Mouse (Mus musculus) kidney, adult 2 months (tissue): Measurements from ENCODE around the gene Ctdspl. TPM values are rescaled to one million over a fixed set of nuclear protein-coding genes. Genes with fewer than 3 reads are reported as not detected.

ENCODE experiments used
- DNase-seq: peaks from one replicate; pipeline ENCODE4 v3.0.0; 2021
- H3K27ac ChIP-seq: fragments of 200-500 bp; 2 replicates; pipeline ENCODE4 v1.5.1; 2012; ENCODE audit warnings: low read depth, low read length, control low read depth, inconsistent platforms; ENCODE audit not compliant: insufficient read depth
- H3K27me3 ChIP-seq: fragments of 200-500 bp; replicated peaks from 2 replicates; pipeline ENCODE4 v1.6.1; 2012; ENCODE audit warnings: mild to moderate bottlenecking, moderate library complexity, low read length, inconsistent platforms; ENCODE audit not compliant: control insufficient read depth, insufficient read depth
- H3K36me3 ChIP-seq: fragments of 200-500 bp; 2 replicates; pipeline ENCODE4 v1.6.1; 2012; ENCODE audit warnings: mild to moderate bottlenecking, moderate library complexity, low read length, inconsistent platforms; ENCODE audit not compliant: control insufficient read depth, insufficient read depth
- H3K4me1 ChIP-seq: fragments of 200-500 bp; 2 replicates; pipeline ENCODE4 v1.6.1; 2011; ENCODE audit warnings: low read length; ENCODE audit not compliant: control insufficient read depth, insufficient read depth
- H3K4me3 ChIP-seq: fragments of 200-500 bp; 2 replicates; pipeline ENCODE4 v1.5.1; 2011; ENCODE audit warnings: mild to moderate bottlenecking, low read depth, low read length, control low read depth; ENCODE audit not compliant: insufficient read depth
- CTCF ChIP-seq: fragments of 200-500 bp; conservative IDR thresholded peaks from 2 replicates; pipeline ENCODE4 v1.5.1; 2011; ENCODE audit warnings: low read depth, mild to moderate bottlenecking, control low read depth, low read length, moderate library complexity, mixed read lengths; ENCODE audit not compliant: insufficient read depth, insufficient read length
- POLR2A ChIP-seq: fragments of 200-500 bp; IDR thresholded peaks from one replicate; pipeline ENCODE4 v1.6.1; 2011; ENCODE audit warnings: low read depth, low read length, control low read depth
- WGBS: fragments of 180-500 bp; shearing (Covaris S2); methylation state at CpG from one replicate; pipeline ENCODE4 v1.1.7; 2018; 5-methylcytosine and 5-hydroxymethylcytosine counted together
- polyA plus RNA-seq: library from polyadenylated mRNA; depleted of rRNA; stranded (reverse); fragments of >200 nt; gene quantifications from 2 replicates; pipeline ENCODE4 v1.2.3, GENCODE M21; 2012

Gene Ctdspl
- polyA plus RNA-seq, 1 experiment = 39.2 TPM

DNA sequence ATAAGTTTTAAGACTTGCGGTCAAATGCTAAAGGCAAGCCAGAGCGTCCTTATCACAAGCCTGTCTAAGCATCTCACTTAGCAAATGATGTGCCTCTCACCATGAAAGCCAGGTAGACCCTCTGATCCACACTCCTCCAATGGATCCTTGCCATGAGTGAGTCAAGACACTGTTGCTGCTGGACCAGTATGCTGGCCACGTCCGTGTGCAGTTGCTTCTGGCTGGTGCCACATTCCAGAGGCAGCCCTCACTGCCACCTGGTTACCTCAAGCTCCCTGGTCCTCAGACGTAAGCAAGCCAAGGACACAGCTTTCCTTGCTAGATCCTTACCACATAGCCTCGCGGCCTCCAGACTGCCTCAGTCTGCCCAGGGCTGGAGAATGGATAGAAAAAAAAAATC is 46.8 kb downstream of the Ctdspl start:
- 60% methylated on average over 7 of the region's 7 CpGs for WGBS
- DNase-seq = no peak
- peak overlapping the region; percentile 70 for H3K27ac ChIP-seq
- no peak overlapping the region for H3K4me3 ChIP-seq
- no peaks in the 10 kb centered on the region for H3K36me3 ChIP-seq
- no peaks in the 10 kb centered on the region for H3K27me3 ChIP-seq
- no peak for TF ChIP-seq CTCF
- TF ChIP-seq POLR2A = no peak
- H3K4me1 ChIP-seq = peaks cover 35% of the 10 kb centered on the region

DNA sequence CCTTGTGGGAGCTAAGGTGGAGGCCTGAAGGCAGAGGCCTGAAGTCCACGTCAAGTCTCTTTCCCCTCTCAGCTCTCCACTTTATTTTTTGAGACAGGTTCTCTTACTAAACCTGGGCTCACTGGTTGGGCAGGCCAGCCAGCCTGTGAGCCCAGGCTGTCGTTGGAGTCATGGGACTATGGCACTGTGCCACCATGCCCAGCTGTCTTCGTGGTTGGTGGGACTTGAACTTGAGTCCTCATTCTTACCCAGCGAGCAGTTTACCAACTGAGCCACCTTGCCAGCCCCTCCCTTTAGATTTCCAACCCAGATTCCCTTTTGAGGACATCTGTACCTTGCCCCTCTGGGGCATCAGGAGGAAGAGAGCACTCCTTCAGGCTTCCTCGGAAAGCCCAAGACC is 47.3 kb downstream of the Ctdspl start:
- Histone ChIP-seq H3K27ac (peak overlapping the region; percentile 70), H3K4me1 (peaks cover 35% of the 10 kb centered on the region), H3K27me3 (no peaks in the 10 kb centered on the region), H3K4me3 (no peak overlapping the region), H3K36me3 (no peaks in the 10 kb centered on the region)
- peak; percentile 40 for DNase-seq
- TF ChIP-seq POLR2A (no peak), CTCF (no peak)
- 35% methylated on average over 5 of the region's 5 CpGs for WGBS

DNA sequence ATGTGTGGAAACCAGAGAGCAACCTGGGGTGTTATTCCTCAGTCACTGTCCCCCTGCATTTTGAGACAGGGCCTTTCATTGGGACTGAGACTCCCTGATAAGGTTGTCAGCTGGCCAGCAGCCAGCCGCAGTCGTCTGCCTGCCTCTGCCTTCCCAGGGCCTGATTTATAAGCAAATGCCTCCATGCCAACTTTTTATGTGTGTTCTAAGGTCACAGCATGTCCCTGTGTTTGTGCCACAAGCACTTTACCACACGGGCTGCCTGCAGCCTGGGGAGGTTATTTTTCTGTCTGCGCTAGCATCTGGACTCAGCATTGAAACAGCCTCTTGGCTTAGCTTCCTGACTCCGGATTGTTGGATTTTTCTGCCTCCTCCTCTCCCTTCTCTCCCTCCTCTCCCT is 47.9 kb downstream of the Ctdspl start:
- H3K4me3 ChIP-seq = no peak overlapping the region
- peak; percentile 86 for DNase-seq
- peaks cover 35% of the 10 kb centered on the region for H3K4me1 ChIP-seq
- no peaks in the 10 kb centered on the region for H3K27me3 ChIP-seq
- WGBS = 16% methylated on average over 5 of the region's 5 CpGs
- peak overlapping the region; percentile 70 for H3K27ac ChIP-seq
- TF ChIP-seq CTCF = no peak
- no peak for TF ChIP-seq POLR2A
- H3K36me3 ChIP-seq = no peaks in the 10 kb centered on the region

GRCm38 (mm10) chr9:118975211-118975671 is 49.0 kb downstream of the Ctdspl start:
- Histone ChIP-seq H3K4me3 (peak overlapping the region; percentile 21), H3K4me1 (peaks cover 40% of the 10 kb centered on the region), H3K27me3 (no peaks in the 10 kb centered on the region), H3K36me3 (no peaks in the 10 kb centered on the region), H3K27ac (peak overlapping the region; percentile 70)
- 37% methylated on average over 11 of the region's 11 CpGs for WGBS
- TF ChIP-seq CTCF (no peak), POLR2A (no peak)
- peak; percentile 74 for DNase-seq

- DNase-seq = peak; percentile 51
- no peak for TF ChIP-seq CTCF
- TF ChIP-seq POLR2A = no peak
- H3K4me3 ChIP-seq = peak overlapping the region; percentile 21; the same call in 1 of the 2 replicates
- H3K27me3 ChIP-seq = no peaks in the 10 kb centered on the region
- WGBS = 48% methylated on average over 9 of the region's 9 CpGs
- H3K27ac ChIP-seq = peak overlapping the region; percentile 70
- H3K36me3 ChIP-seq = no peaks in the 10 kb centered on the region
- H3K4me1 ChIP-seq = peaks cover 45% of the 10 kb centered on the region
These were observed 49.5 kb downstream of the Ctdspl start for GRCm38 (mm10) chr9:118975758-118976157.

DNA sequence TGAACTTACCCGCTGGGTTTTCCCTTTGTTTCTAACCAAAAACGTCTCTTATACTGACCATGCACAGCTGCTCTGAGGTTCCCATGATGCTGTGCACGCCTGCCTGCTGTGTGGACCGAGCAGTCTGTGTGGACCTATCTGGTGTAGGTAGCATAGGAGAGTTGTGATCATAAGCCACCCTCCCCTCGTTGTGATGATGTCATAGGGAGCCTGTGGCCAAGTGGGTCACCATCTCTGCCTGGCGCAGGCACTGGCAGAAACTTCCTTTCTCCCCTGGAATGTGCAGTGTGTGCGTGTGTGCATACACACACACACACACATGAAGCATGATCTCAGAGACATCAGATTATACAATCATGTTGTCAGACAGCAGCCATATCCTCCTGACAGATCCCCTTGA is 50.3 kb downstream of the Ctdspl start:
- Histone ChIP-seq H3K27me3 (no peaks in the 10 kb centered on the region), H3K27ac (0 out of 2 replicates have a peak overlapping the region, but pooled peaks have one; percentile 70), H3K36me3 (no peaks in the 10 kb centered on the region), H3K4me1 (peaks cover 48% of the 10 kb centered on the region), H3K4me3 (no peak overlapping the region)
- no peak for DNase-seq
- no peak for TF ChIP-seq POLR2A
- no peak for TF ChIP-seq CTCF
- 57% methylated on average over 7 of the region's 7 CpGs for WGBS

DNA sequence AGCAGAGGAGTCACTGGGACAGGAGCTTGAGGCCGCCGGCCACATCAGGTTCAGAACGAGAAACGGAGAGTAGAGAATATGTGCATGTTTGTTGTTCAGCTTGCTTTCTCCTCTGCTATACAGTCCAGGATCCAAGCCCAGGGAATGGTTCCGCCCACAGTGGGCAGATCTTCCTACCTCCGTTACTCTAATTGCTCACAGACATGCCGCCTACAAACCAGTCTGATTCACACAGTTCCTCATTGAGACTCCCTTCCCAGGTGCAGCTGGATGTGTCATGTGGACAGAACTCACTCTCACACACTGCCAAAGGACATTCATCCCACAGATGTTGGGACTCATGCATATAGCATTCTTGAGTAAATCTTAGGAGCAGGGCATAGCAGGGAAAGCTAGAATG is 51.2 kb downstream of the Ctdspl start:
- H3K4me1 ChIP-seq = peaks cover 48% of the 10 kb centered on the region
- TF ChIP-seq POLR2A (no peak), CTCF (no peak)

DNA sequence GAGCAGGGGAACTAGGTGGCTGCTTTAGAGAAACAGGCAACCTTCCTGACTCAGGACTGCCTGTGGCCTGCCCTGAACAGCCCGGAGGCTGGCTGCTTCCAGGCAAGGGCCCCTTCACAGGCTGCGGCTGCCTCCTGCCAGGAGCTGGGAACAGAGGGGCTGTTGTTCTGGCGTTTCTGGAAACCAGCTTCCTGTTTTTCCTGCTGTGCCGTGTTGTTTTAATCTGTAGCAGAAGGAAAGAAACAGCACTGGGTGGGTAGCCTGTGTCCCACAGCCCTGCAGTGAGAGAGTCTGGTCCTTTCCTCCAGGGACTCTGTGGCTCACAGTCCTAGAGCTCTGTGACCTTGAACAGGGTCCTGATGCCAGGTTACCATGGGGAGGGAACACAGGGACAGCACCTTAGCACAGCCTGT is 54.2 kb downstream of the Ctdspl start:
- no peaks in the 10 kb centered on the region for H3K36me3 ChIP-seq
- DNase-seq = peak; percentile 53
- WGBS = 20% methylated on average over 4 of the region's 4 CpGs
- no peak overlapping the region for H3K4me3 ChIP-seq
- H3K27me3 ChIP-seq = no peaks in the 10 kb centered on the region
- peaks cover 27% of the 10 kb centered on the region for H3K4me1 ChIP-seq
- TF ChIP-seq CTCF (no peak), POLR2A (no peak)
- H3K27ac ChIP-seq = peak overlapping the region; percentile 74

More for the DNA sequence above, 51.2 kb downstream of the Ctdspl start:
- WGBS = 95% methylated on average over 7 of the region's 7 CpGs
- H3K27me3 ChIP-seq = no peaks in the 10 kb centered on the region
- no peak for DNase-seq
- no peak overlapping the region for H3K4me3 ChIP-seq
- H3K27ac ChIP-seq = no peak overlapping the region
- no peaks in the 10 kb centered on the region for H3K36me3 ChIP-seq
